Mouse (Mus musculus) thymus, postnatal 10 days (tissue): ENCODE data around the gene Mup20.
"Not testable (repeated sequence)": the region's sequence is repeated elsewhere in the genome, so short reads cannot be mapped to it uniquely, and the experiment has no call there.

Experiments used
- DNase-seq, 2 experiments: peaks; one replicate each; pipeline ENCODE4 v3.0.0; 2021; ENCODE audit warnings: low spot score in 2 of 2

Gene Mup20

DNA sequence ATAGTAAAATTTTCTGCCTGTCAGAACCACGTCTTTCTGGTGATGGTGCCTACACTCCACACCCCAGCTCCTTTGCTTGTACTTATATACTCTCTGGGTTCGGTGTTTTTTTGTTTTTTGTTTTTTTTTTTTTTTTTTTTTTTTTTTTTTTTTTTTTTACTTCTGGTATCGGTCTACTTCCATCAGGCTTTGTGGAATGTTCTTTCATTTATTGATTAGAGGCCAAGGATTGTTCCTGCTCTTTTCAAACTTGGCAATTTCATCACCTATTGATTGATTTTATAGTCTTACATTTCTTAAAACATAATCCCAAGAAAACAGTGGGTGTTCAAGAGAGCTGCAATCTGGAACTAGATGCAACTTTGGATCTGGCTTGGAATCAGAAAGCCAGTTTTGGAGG is at the start of gene Mup20:
Gene Mup20 (minus strand): TSS at position 101 of the 400 bp plus-strand sequence.
- not testable (repeated sequence) for DNase-seq

DNA sequence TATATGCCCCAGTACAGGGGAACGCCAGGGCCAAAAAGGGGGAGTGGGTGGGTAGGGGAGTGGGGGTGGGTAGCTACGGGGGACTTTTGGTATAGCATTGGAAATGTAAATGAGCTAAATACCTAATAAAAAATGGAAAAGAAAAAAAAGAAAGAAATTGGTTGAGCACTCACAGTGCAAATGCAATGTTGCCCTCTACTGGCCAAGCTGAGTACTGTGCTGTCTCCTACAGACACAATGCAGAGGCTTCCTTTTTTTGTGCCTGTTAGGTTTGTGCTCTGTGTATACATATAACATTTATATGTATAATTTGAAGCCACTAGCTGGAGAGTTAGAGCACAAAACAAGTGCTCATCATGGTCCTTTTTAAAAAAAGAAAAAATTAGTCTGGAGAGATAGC is 49.4 kb upstream of the Mup20 start:
- not testable (repeated sequence) for DNase-seq

DNA sequence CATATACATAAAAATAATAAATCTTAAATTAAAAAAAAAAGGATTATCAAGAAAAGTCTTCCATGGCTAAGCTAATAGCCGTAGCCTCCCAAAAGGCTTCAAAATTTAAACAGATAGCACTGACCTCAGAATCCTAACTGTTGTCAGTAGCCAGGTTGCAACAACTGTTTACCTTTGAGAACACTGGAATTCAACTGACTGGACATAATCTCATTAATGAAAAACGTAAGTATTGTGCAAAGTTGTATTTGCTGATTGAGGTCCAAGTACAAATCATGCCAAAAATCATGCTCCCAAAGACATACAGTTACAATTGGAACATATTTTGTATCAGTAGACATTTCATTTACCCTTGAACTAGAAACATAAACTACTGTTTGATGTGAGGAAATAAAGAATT is 34.0 kb upstream of the Mup20 start:
- no peak for DNase-seq

DNA sequence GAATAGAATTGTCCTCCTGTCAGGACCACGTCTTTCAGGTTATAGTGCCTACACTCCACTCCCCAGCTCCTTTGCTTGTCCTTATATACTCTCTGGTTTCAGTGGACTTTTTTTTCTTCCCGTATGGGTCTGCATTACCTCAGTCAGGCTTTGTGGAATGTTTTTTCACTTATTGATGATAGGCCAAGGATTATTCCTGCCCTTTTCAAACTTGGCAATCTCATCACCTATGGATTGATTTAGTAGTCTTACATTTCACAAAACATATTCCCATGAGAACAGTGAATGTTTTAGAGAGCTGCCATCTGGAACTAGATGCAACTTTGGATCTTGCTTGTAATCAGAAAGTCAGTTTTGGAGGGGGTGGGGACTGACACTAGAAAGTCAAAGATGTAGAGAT is 33.3 kb upstream of the Mup20 start, which contains the start of gene Mup3:
Gene Mup3 (minus strand): TSS at position 102 of the 400 bp plus-strand sequence.
- DNase-seq, result no peak

DNA sequence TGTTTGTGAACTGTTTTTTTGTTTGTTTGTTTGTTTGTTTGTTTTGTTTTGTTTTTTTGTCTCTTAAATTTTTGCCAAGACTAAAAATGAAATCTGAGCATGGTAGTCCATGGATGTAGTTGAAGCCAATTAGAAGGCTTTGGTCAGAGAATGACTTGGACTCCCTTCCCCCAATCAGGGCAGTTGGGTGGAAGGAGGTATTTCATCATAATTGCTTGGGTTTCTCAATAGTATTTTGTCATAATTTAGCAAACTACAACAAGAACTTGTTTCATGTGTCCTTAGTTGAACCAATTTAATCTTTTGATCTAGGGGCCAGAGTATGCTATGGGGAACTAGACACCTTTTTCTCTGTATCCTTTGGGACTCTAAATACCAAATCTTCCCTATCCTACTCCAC is 28.8 kb upstream of the Mup20 start:
- DNase-seq, result no peak

DNA sequence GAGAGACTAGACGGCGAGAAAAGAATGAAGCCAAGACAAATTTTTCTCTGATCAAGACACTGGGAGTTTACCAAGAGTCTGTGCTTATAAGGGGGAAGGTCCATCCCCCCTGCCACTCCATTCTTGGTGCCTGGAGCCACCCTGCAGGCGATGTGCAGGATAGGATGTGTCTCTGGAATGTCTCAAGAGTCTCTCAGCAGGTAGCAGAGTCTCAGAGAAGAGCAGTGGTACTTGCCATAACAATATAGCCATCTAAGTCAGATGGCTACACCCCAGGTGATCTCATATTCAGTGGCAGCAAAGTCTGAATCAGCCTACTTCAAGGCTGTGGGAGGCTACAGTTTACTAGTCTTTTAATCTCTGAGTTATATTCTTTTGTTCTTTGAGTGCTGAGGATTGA is 21.2 kb upstream of the Mup20 start:
- no peak for DNase-seq

DNA sequence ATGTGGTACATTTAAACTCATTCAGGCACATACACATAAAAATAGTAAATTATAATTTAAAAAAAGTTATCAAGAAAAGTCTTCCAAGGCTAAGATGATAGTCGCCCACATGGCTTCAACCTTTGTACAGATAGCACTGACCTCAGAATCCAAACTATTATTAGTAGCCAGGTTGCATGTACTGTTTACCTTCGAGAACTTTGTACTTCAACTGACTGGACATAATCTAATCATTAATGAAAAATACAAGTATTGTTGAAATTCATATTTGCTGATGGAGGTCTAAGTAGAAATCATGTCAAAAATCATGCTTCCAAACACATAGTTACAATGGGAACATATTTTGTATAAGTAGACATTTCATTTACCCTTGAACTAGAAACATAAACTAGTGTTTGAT is 822 bp upstream of the Mup20 start:
- DNase-seq, result not testable (repeated sequence)

DNA sequence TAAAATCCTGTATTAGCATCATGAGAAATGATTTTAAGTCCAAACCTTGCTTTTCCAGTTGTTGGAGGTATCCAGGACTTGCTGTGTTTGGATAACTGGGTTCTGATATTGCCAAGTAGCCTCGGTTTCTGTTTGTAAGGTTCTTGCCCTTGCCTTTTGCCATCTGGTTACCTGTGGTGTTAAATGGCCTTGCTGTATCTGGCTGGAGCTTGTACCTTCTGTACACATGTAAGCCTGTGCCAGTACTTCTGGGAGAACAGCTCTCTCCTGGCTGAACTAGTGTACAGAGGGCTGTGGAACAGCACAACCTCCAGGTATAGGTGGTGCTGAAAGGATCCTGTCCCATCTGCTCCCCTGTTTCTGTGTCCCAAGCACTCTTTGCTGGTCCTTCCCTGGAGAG is 27.7 kb downstream of the Mup20 start:
- DNase-seq, result no peak

DNA sequence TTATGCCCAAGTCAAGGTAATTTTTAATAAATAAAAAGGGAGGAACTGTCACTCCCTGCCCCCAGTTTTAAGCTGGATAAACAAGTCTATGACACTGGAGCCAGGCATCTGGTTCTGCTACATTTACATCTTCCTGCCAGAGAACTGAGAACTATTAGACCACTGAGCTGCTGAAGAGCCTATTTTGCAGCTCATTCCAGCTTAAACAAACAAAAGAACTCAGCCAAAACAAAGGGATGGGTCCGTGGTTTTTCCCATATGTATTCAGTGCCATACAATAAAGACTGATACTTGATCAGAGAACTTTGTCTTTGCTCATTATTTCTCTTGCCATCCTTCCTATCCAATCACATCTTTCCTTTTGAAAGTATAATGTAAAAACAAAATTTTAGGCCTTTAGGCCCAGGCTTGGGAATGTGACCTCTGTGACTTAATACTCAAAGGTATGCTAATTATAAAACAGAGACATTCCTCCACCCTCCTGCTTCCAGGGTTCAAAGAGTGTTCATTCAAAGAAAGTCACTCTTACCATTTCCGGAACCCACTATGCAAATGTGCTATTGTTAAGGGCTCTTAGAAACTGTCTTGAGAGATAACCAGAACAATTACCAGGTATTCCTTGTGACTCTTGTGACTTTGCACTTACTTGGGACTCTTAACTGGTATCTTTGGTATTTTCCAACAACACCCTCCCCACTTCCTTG is 29.6 kb downstream of the Mup20 start:
- DNase-seq, result no peak

DNA sequence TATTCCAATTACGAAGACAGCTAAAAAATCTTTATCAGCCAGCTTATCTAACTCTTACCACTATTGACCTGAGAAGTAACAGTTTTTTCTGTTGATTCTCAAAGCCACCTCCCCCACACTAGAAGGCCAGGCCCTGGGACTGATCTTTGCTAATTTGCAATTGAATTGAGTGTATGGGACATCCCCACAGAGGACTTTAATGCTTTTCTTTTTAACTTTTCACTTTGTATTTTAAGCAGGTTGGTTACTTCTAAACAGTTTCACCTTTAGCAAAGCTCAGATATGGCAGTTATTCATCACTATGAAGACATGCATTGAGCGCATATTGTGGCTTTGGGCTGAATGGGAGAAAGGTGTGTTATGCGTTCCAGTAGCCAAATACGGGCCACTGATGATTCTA is 30.3 kb downstream of the Mup20 start:
- no peak for DNase-seq

DNA sequence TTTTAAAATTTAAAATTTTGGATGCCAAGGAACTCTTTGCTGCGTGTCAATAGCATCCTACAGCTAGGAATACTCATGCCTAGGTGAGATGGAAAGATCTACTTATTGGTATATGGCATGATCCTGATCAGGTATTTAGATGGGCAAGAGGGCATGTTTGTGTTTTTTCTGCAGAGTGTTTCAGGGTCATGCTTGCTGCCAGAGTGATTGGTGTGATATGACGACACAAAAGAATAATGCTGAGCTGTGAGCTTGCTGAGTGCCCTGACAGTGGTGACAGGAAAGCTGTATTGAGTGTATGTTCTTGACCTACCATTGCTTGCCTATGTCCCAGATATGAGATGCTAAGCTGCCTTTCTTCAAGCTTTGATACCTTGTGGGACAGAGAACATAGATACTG is 30.8 kb downstream of the Mup20 start:
- DNase-seq, result no peak

DNA sequence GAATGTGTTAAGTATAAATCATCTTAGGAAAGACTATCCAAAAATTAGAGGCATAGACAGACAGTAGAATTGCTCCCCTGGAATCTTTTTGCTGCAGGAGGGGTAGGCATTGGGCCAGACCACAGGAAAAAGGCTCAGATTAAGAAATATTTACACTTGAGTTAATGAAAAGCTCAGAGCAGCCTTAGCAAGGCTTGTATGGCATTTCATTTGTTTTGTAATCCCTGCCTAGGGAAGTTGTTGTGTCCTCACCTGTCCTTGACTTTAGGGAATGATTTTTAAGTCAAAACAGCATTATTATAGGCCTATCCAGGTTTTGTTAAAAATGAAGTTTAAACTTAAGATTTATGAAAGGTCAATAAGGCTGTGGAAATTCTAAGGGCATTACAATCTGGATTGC is 33.4 kb downstream of the Mup20 start:
- not testable (repeated sequence) for DNase-seq
